Comparison of ENCODE assay signal across 17 mouse cellular contexts in genomic region chr11:99585096-99585495, GRCm38 (mm10).
A peak's percentile ranks its signal among the peaks of the same experiment; 100 is the strongest.
DNase-seq lines count a peak whose midpoint lies in the region; ATAC-seq lines count a peak whose summit lies in the region.
"Had no signal": no experiment of that assay in that cellular context is flagged by ENCODE, and none has a peak within 500 bp of the region (broad histone marks: within the 10 kb centered on the region; RNA-seq: fewer than 3 reads in every experiment).

No protein-coding gene starts in this region.

- peak; percentile 17 to 27 for DNase-seq in frontal cortex, postnatal 36 days (ENCODE audit: low spot score in 2 of 2)
- peak; percentile 32 for DNase-seq in right cerebral cortex, adult 18-20 months
- DNase-seq in right cerebral cortex, postnatal 4 days = no peak
- peak; percentile 25 for DNase-seq in layer of hippocampus, adult 9-10 months (ENCODE audit: low spot score)
- no peak for DNase-seq in embryo, embryonic 9.5 days (ENCODE audit: extremely low spot score)
- DNase-seq in embryo, embryonic 10 days (ENCODE audit: low spot score) = no peak
- DNase-seq: adrenal gland, postnatal 36 days; cerebellum, adult 2 months; cerebellum, postnatal 36 days; gastrocnemius, adult 2 months; heart, postnatal 10 days; kidney, adult 18-20 months; kidney, postnatal 14 days; lung, postnatal 10 days; thymus, postnatal 25 days had no signal

- no peak for ATAC-seq in frontal cortex, adult (ENCODE audit: low TSS enrichment)
- ATAC-seq: forebrain, embryonic 13.5 days had no signal

Comparison
In these comparisons a context has a peak if more than half of its experiments do, and no peak if none do; other contexts are left out.
1. DNase-seq: peak in frontal cortex, postnatal 36 days (2 of 2), right cerebral cortex, adult 18-20 months (single experiment) and layer of hippocampus, adult 9-10 months (single experiment); none in right cerebral cortex, postnatal 4 days (single experiment), embryo, embryonic 9.5 days (single experiment) and embryo, embryonic 10 days (single experiment).